Mouse (Mus musculus) embryonic fibroblast, embryonic 13.5 days (primary cell): ENCODE measurements at regions not wholly inside any gene's neighbourhood (a gene's known extent, or its start where the extent isn't known, plus 50 kb on each side); places are given as distances from the start of the nearest gene placed in this dataset.

ENCODE experiments used
- H3K27ac ChIP-seq: 2 replicates; pipeline ENCODE4 v1.5.1; 2012; ENCODE audit warnings: low read length, control low read depth, inconsistent platforms; ENCODE audit not compliant: insufficient read depth
- H3K4me1 ChIP-seq: 2 replicates; pipeline ENCODE4 v1.6.1; 2011; ENCODE audit warnings: low read length; ENCODE audit not compliant: control insufficient read depth, insufficient read depth
- H3K4me3 ChIP-seq: 2 replicates; pipeline ENCODE4 v1.5.1; 2011; ENCODE audit warnings: mild to moderate bottlenecking, control low read depth, low read length; ENCODE audit not compliant: insufficient read depth
- CTCF ChIP-seq: IDR thresholded peaks from 2 replicates; pipeline ENCODE4 v1.5.1; 2011; ENCODE audit warnings: mild to moderate bottlenecking, control low read depth, low read length, moderate library complexity, borderline replicate concordance; ENCODE audit not compliant: insufficient read depth
- POLR2A ChIP-seq: IDR thresholded peaks from 2 replicates; pipeline ENCODE4 v1.6.1; 2011; ENCODE audit warnings: low read depth, mild to moderate bottlenecking, control low read depth, low read length, moderate library complexity

DNA sequence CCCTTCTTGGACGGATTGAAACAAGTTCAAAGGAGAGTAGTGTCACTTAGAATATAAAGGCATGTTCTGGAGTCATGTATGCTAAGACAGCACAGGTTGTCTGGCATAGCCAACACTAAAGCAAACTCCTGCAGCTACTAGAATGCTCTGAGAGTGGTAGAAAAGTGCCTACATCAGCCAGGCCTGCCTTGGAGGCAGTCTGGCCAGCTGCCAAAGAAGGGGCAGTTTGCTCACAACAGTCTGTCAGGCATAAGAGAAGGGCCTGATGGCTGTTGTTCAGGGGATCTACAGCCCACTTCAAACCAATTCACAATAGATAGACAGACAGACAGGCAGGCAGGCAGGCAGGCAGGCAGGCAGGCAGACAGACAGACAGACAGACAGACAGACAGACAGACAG, 136.5 kb upstream of the Dap start:
- TF ChIP-seq POLR2A (no peak), CTCF (no peak)
- Histone ChIP-seq H3K4me3 (no peak overlapping the region), H3K4me1 (peaks cover 10% of the 10 kb centered on the region), H3K27ac (no peak overlapping the region)

DNA sequence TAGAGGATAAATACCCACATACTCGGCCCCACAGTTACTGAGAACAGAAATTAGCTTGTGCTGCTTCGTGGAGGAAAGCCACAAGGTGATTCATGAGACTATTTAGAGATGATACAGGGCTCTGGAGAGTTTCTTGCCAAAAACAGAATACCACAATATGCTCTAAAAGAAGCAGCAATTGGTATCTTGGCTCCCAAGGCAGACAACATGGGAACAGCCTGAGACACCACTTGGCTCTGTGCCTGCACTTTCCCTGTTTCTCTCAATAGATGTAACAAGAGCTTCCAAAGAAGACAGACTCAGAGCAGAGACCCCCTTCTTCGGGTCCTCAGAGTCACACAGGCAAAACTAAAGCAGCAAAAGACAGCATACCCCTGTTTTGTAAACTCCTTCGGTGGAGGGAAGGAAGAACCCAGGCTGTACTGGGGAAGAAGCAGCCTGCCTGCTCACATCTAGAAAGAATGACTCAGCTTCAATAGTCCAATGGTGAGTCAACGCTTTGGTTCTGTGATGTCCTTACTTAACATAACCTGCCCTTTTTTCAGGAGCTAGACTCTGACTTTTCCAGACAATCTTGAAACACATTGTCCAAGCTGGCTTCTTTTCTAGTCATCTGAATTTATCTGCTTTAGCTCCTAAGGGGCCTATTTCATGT, 132.1 kb upstream of the Dap start:
- peak overlapping the region; percentile 98 for H3K27ac ChIP-seq
- H3K4me1 ChIP-seq = peaks cover 10% of the 10 kb centered on the region
- no peak for TF ChIP-seq CTCF
- TF ChIP-seq POLR2A = no peak
- H3K4me3 ChIP-seq = no peak overlapping the region

GRCm38 (mm10) chr15:31096206-31096605, 127.9 kb upstream of the Dap start:
- TF ChIP-seq POLR2A = no peak
- no peak for TF ChIP-seq CTCF
- H3K27ac ChIP-seq = no peak overlapping the region
- no peak overlapping the region for H3K4me3 ChIP-seq
- peaks cover 6% of the 10 kb centered on the region for H3K4me1 ChIP-seq

GRCm38 (mm10) chr15:31097301-31097700, 126.8 kb upstream of the Dap start:
- no peaks in the 10 kb centered on the region for H3K4me1 ChIP-seq
- TF ChIP-seq POLR2A (no peak), CTCF (no peak)
- H3K4me3 ChIP-seq = no peak overlapping the region
- no peak overlapping the region for H3K27ac ChIP-seq

DNA sequence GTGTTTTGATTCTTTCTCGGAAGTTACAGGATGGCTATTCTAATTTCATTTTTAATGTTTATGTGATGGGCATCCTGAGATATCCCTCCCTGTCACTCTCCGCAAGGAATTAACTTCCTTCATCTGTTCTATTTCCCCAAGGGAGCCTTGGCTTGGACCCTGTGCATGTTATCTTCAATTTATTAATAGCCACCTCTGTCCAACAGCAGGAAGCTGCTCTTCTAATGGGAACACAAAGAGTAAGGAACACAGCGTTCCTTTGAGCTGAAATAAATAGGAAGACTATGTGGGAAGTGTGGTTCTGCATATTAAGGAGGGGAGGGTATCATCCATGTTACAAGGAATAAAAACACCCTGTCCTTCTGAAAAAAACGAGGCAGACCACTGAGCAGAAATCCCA, 119.4 kb upstream of the Dap start:
- H3K4me3 ChIP-seq = no peak overlapping the region
- no peak for TF ChIP-seq CTCF
- no peak for TF ChIP-seq POLR2A
- H3K4me1 ChIP-seq = peaks cover 2% of the 10 kb centered on the region; the same call in 1 of the 2 replicates
- no peak overlapping the region for H3K27ac ChIP-seq

GRCm38 (mm10) chr15:31106907-31107306, 117.2 kb upstream of the Dap start:
- Histone ChIP-seq H3K4me1 (peaks cover 2% of the 10 kb centered on the region; the same call in 1 of the 2 replicates), H3K27ac (no peak overlapping the region), H3K4me3 (no peak overlapping the region)
- TF ChIP-seq CTCF (no peak), POLR2A (no peak)

DNA sequence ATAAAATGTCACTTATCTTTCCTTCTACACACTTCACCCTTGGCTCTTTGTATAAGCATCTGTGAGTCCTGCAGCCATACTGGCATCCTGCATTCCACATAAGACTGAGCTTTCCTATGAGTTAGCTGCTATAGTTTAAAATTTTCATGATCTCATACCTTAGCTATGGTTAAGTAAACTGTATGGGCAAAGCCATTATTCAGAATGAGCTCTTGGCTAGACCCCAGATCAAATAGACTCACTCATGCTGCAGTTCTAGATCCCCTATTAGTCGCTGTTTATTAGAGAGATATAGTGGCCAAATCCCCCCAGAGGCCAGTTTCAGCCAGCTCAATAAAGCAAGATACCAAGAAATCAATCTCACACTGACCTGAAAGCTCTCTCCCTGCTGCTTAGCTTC, 110.9 kb upstream of the Dap start:
- Histone ChIP-seq H3K4me1 (peaks cover 8% of the 10 kb centered on the region), H3K4me3 (no peak overlapping the region), H3K27ac (peak overlapping the region; percentile 76)
- TF ChIP-seq CTCF = no peak
- no peak for TF ChIP-seq POLR2A

GRCm38 (mm10) chr15:31117338-31117737, 106.8 kb upstream of the Dap start:
- Histone ChIP-seq H3K4me1 (peaks cover 6% of the 10 kb centered on the region), H3K4me3 (no peak overlapping the region), H3K27ac (no peak overlapping the region)
- TF ChIP-seq POLR2A (no peak), CTCF (no peak)

DNA sequence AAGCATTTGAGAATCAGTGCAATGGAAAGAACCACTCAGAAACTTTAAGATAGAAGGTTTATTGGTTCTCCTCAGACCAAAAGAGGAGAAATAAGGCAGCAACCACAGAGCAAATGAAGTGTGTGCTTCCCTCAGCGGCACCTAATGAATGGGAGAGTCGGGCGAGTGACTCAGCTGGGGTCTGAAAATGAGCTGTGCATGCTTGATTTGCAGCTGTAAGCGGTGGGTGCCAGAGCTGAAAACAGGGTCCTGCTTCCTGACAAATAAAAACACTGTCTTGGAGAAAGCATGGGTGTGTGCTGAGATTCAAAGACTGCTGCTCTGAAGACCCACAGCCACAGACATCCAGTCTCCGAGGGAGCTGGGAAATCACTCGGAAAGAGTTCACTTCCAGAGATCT, 104.0 kb upstream of the Dap start:
- H3K4me3 ChIP-seq = no peak overlapping the region
- no peaks in the 10 kb centered on the region for H3K4me1 ChIP-seq
- H3K27ac ChIP-seq = no peak overlapping the region
- TF ChIP-seq POLR2A (no peak), CTCF (no peak)

- H3K4me1 ChIP-seq = no peaks in the 10 kb centered on the region
- no peak overlapping the region for H3K27ac ChIP-seq
- H3K4me3 ChIP-seq = no peak overlapping the region
- TF ChIP-seq CTCF (no peak), POLR2A (no peak)
Observed at GRCm38 (mm10) chr15:31125784-31126183, 98.3 kb upstream of the Dap start.

DNA sequence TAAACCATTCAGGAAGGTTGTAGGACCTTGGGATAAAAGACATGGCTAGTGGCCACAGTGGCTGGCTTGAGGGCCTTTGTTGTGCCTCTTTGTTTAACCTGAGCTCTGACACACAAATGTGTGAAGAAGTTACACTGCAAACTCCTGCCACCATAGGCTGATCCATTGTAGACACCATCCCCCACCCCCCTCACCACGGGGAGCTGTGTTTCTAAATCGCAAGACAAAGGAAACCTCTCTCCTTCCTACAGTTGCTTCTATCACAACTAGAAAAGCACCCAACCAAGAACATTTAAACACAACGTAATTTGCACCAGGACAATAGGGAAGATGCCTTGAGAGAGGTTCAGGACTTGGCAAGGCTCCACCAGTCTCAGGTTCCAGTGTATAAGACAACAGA, 97.1 kb upstream of the Dap start:
- H3K4me1 ChIP-seq = no peaks in the 10 kb centered on the region
- no peak overlapping the region for H3K4me3 ChIP-seq
- H3K27ac ChIP-seq = no peak overlapping the region
- TF ChIP-seq CTCF (no peak), POLR2A (no peak)
